Mouse (Mus musculus): ENCODE results near the gene Wrap53. TPM values are rescaled to one million over a fixed set of nuclear protein-coding genes. Genes with fewer than 3 reads are reported as not detected.

Wrap53 gene
- polyA plus RNA-seq, 1 experiment from 2014 or later: 27.1 TPM

GRCm38 (mm10) chr11:69526631-69527030, 53.4 kb downstream of the Wrap53 start:
- Histone ChIP-seq H3K4me2 (no peak overlapping the region), H3K36me3 (no peaks in the 10 kb centered on the region), H3K9ac (no peak overlapping the region), H3K4me3 (no peak overlapping the region), H3K27me3 (replicated peaks) (peaks cover 39% of the 10 kb centered on the region), H3K9me3 (replicated peaks) (no peaks in the 10 kb centered on the region), H3K4me1 (peaks cover 8% of the 10 kb centered on the region), H3K27ac (no peak overlapping the region)
- 55% methylated on average over 4 of the region's 4 CpGs for WGBS (ENCODE audit: insufficient replicate concordance)
- ATAC-seq: no peak

DNA sequence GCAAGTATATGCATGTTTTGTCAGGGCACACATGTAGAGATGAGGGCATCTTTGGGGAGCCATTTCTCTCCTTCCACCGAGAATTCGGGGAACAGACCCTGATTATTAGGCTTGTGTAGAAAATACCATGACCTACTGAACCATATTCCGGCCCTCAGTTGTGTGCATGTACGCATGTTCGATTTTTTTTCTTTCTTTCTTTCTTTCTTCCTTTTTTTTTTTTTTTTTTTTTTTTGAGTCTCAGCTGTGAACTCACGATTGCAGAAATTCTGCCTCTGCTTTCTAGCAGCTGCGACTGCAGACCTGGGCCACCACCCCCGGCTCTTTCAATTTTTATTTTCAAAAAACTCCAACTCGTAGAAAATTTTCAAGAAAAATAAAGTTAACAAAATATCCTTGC, 54.4 kb downstream of the Wrap53 start:
- Histone ChIP-seq H3K9me3 (replicated peaks) (no peaks in the 10 kb centered on the region), H3K4me1 (peaks cover 18% of the 10 kb centered on the region), H3K9ac (no peak overlapping the region), H3K27ac (no peak overlapping the region), H3K4me3 (no peak overlapping the region), H3K36me3 (no peaks in the 10 kb centered on the region), H3K4me2 (no peak overlapping the region), H3K27me3 (replicated peaks) (peaks cover 43% of the 10 kb centered on the region)
- ATAC-seq: no peak
- 75% methylated on average over 9 of the region's 9 CpGs for WGBS (ENCODE audit: insufficient replicate concordance)

- 76% methylated on average over 4 of the region's 4 CpGs for whole genome bisulfite sequencing (ENCODE audit: insufficient replicate concordance)
- H3K9me3 ChIP-seq (replicated peaks): no peaks in the 10 kb centered on the region
- H3K27me3 ChIP-seq (replicated peaks): peaks cover 31% of the 10 kb centered on the region
- H3K27ac ChIP-seq: no peak overlapping the region
- no peak overlapping the region for H3K4me3 ChIP-seq
- H3K9ac ChIP-seq: no peak overlapping the region
- ATAC-seq: no peak
- no peaks in the 10 kb centered on the region for H3K36me3 ChIP-seq
- no peak overlapping the region for H3K4me2 ChIP-seq
- peaks cover 24% of the 10 kb centered on the region for H3K4me1 ChIP-seq
Measured at GRCm38 (mm10) chr11:69523651-69524050, 56.4 kb downstream of the Wrap53 start.

- peak; percentile 65 for ATAC-seq
- Histone ChIP-seq H3K27ac (no peak overlapping the region), H3K4me1 (peaks cover 24% of the 10 kb centered on the region), H3K27me3 (replicated peaks) (peaks cover 28% of the 10 kb centered on the region), H3K9me3 (replicated peaks) (no peaks in the 10 kb centered on the region), H3K4me3 (no peak overlapping the region), H3K36me3 (no peaks in the 10 kb centered on the region), H3K9ac (no peak overlapping the region), H3K4me2 (peak overlapping the region; percentile 13; the same call in 1 of the 2 replicates)
- WGBS (ENCODE audit: insufficient replicate concordance): 36% methylated on average over 9 of the region's 9 CpGs
Measured at GRCm38 (mm10) chr11:69521526-69522149, 58.4 kb downstream of the Wrap53 start.

- no peak overlapping the region for H3K9ac ChIP-seq
- H3K4me1 ChIP-seq: peaks cover 24% of the 10 kb centered on the region
- no peak overlapping the region for H3K4me3 ChIP-seq
- peaks cover 37% of the 10 kb centered on the region for H3K27me3 ChIP-seq (replicated peaks)
- no peak for ATAC-seq
- no peak overlapping the region for H3K4me2 ChIP-seq
- H3K27ac ChIP-seq: no peak overlapping the region
- no peaks in the 10 kb centered on the region for H3K36me3 ChIP-seq
- WGBS (ENCODE audit: insufficient replicate concordance): 66% methylated on average over 4 of the region's 4 CpGs
- no peaks in the 10 kb centered on the region for H3K9me3 ChIP-seq (replicated peaks)
Measured at GRCm38 (mm10) chr11:69519976-69520375, 60.1 kb downstream of the Wrap53 start.

DNA sequence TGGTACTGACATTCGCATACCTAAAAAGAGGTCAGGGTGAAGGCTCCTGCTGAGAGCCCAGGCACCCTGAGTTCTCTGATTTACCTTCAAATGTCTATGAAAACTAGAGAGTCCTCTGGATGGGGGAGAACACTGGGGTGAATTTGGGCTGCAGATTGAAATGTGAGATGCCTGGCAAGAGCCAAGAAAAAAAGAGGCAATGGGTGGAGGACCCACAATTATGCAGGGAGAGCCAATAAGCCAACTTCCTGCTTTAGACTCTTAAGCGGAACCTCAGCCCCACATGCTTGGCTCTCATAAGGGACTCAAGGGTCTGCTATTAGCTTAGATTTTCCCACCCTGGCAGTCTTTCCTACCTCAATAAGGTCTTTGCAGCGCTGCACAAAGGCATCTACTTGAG, 63.4 kb downstream of the Wrap53 start:
- Histone ChIP-seq H3K27ac (no peak overlapping the region), H3K9ac (no peak overlapping the region), H3K4me3 (no peak overlapping the region), H3K9me3 (replicated peaks) (no peaks in the 10 kb centered on the region), H3K4me1 (peaks cover 37% of the 10 kb centered on the region), H3K4me2 (no peak overlapping the region), H3K36me3 (no peaks in the 10 kb centered on the region), H3K27me3 (replicated peaks) (peaks cover 43% of the 10 kb centered on the region)
- WGBS (ENCODE audit: insufficient replicate concordance): 55% methylated on average over 3 of the region's 3 CpGs
- no peak for ATAC-seq

GRCm38 (mm10) chr11:69516151-69516640, 63.9 kb downstream of the Wrap53 start:
- ATAC-seq: no peak
- Histone ChIP-seq H3K27me3 (replicated peaks) (peaks cover 43% of the 10 kb centered on the region), H3K9ac (no peak overlapping the region), H3K36me3 (no peaks in the 10 kb centered on the region), H3K4me1 (peaks cover 37% of the 10 kb centered on the region), H3K4me2 (no peak overlapping the region), H3K27ac (no peak overlapping the region), H3K9me3 (replicated peaks) (no peaks in the 10 kb centered on the region), H3K4me3 (no peak overlapping the region)
- WGBS (ENCODE audit: insufficient replicate concordance): 50% methylated on average over 15 of the region's 15 CpGs

DNA sequence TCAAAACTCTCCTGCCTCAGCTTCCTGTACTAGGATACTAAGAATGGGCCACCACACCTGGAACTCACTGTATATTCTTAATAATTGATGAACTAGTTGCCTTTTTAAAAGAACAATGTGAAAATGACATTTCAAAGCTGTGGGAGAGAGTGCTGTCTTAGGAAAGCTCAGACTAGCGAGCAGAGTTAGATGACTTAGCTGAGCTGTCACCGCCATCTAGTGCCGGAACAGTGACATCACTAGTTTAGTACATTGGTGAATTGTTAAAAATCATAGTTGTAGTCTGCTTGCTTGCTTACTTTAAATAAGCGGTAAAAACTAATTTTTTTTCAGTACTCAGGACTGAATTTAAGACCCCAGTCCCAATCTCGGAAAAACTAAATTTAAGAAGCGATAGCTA, 66.2 kb downstream of the Wrap53 start:
- H3K36me3 ChIP-seq: no peaks in the 10 kb centered on the region
- peaks cover 42% of the 10 kb centered on the region for H3K4me1 ChIP-seq
- ATAC-seq: no peak
- H3K9ac ChIP-seq: no peak overlapping the region
- no peak overlapping the region for H3K4me3 ChIP-seq
- no peak overlapping the region for H3K27ac ChIP-seq
- H3K27me3 ChIP-seq (replicated peaks): peaks cover 37% of the 10 kb centered on the region
- H3K9me3 ChIP-seq (replicated peaks): no peaks in the 10 kb centered on the region
- WGBS (ENCODE audit: insufficient replicate concordance): 5% methylated on average over 6 of the region's 6 CpGs
- no peak overlapping the region for H3K4me2 ChIP-seq

Other genes with a start within 250 kb of the Wrap53 start
- gene Rnf227, start 239.8 kb downstream of the Wrap53 start, polyA plus RNA-seq (2016; fragmentation: Nextera tagmentation; extraction: Ambion mirVana): 1.5 and 1.7 TPM in 2 replicates
- 4.7 and 6.4 TPM in 2 replicates for gene Chd3, start 210.8 kb downstream of the Wrap53 start, polyA plus RNA-seq (2016; fragmentation: Nextera tagmentation; extraction: Ambion mirVana)
- gene Naa38, start 184.8 kb downstream of the Wrap53 start, polyA plus RNA-seq (2016; fragmentation: Nextera tagmentation; extraction: Ambion mirVana): 111 and 119 TPM in 2 replicates
- gene Cyb5d1, start 184.6 kb downstream of the Wrap53 start, polyA plus RNA-seq (2016; fragmentation: Nextera tagmentation; extraction: Ambion mirVana): 15.1 and 15.7 TPM in 2 replicates
- gene Tmem88, start 182.0 kb downstream of the Wrap53 start, polyA plus RNA-seq (2016; fragmentation: Nextera tagmentation; extraction: Ambion mirVana): 14.4 and 15.4 TPM in 2 replicates
- gene Kdm6b, start 166.6 kb downstream of the Wrap53 start, polyA plus RNA-seq (2016; fragmentation: Nextera tagmentation; extraction: Ambion mirVana): 7.1 and 7.5 TPM in 2 replicates
- gene Dnah2, start 31.1 kb downstream of the Wrap53 start, polyA plus RNA-seq (2016; fragmentation: Nextera tagmentation; extraction: Ambion mirVana): 0.06 and 0.17 TPM in 2 replicates
- gene Efnb3, start 20.1 kb downstream of the Wrap53 start, polyA plus RNA-seq (2016; fragmentation: Nextera tagmentation; extraction: Ambion mirVana): 1.7 and 2.3 TPM in 2 replicates
- gene Trp53, start 104 bp upstream of the Wrap53 start, polyA plus RNA-seq (2016; fragmentation: Nextera tagmentation; extraction: Ambion mirVana): 110 TPM in 2 replicates
- gene Atp1b2, start 25.7 kb upstream of the Wrap53 start, polyA plus RNA-seq (2016; fragmentation: Nextera tagmentation; extraction: Ambion mirVana): 38.3 and 39.8 TPM in 2 replicates
- 33.0 and 34.9 TPM in 2 replicates for gene Shbg, start 37.6 kb upstream of the Wrap53 start, polyA plus RNA-seq (2016; fragmentation: Nextera tagmentation; extraction: Ambion mirVana)
- gene Sat2, start 41.8 kb upstream of the Wrap53 start, polyA plus RNA-seq (2016; fragmentation: Nextera tagmentation; extraction: Ambion mirVana): 11.5 and 12.4 TPM in 2 replicates
- 22.5 and 23.4 TPM in 2 replicates for gene Fxr2, start 52.7 kb upstream of the Wrap53 start, polyA plus RNA-seq (2016; fragmentation: Nextera tagmentation; extraction: Ambion mirVana)
- not detected in 2 replicates for gene Sox15, start 75.1 kb upstream of the Wrap53 start, polyA plus RNA-seq (2016; fragmentation: Nextera tagmentation; extraction: Ambion mirVana)
- gene Mpdu1, start 82.4 kb upstream of the Wrap53 start, polyA plus RNA-seq (2016; fragmentation: Nextera tagmentation; extraction: Ambion mirVana): 38.2 and 39.4 TPM in 2 replicates
- 14.5 and 15.0 TPM in 2 replicates for gene Cd68, start 85.9 kb upstream of the Wrap53 start, polyA plus RNA-seq (2016; fragmentation: Nextera tagmentation; extraction: Ambion mirVana)
- 393 and 408 TPM in 2 replicates for gene Eif4a1, start 92.2 kb upstream of the Wrap53 start, polyA plus RNA-seq (2016; fragmentation: Nextera tagmentation; extraction: Ambion mirVana)
- gene Senp3, start 101.8 kb upstream of the Wrap53 start, polyA plus RNA-seq (2016; fragmentation: Nextera tagmentation; extraction: Ambion mirVana): 53.8 and 56.2 TPM in 2 replicates
- 0.14 and 0.23 TPM in 2 replicates for gene Tnfsf13, start 105.5 kb upstream of the Wrap53 start, polyA plus RNA-seq (2016; fragmentation: Nextera tagmentation; extraction: Ambion mirVana)
- 3.3 and 3.6 TPM in 2 replicates for gene Tnfsf12, start 115.6 kb upstream of the Wrap53 start, polyA plus RNA-seq (2016; fragmentation: Nextera tagmentation; extraction: Ambion mirVana)
- gene Tnfsfm13, start 115.8 kb upstream of the Wrap53 start, polyA plus RNA-seq (2016; fragmentation: Nextera tagmentation; extraction: Ambion mirVana): 0.72 and 0.98 TPM in 2 replicates
- 17.4 and 20.2 TPM in 2 replicates for gene Polr2a, start 178.4 kb upstream of the Wrap53 start, polyA plus RNA-seq (2016; fragmentation: Nextera tagmentation; extraction: Ambion mirVana)
- gene Slc35g3, start 181.7 kb upstream of the Wrap53 start, polyA plus RNA-seq (2016; fragmentation: Nextera tagmentation; extraction: Ambion mirVana): not detected in 2 replicates
- gene Zbtb4, start 185.7 kb upstream of the Wrap53 start, polyA plus RNA-seq (2016; fragmentation: Nextera tagmentation; extraction: Ambion mirVana): 0.43 and 0.70 TPM in 2 replicates
- 0.63 and 0.64 TPM in 2 replicates for gene Chrnb1, start 215.7 kb upstream of the Wrap53 start, polyA plus RNA-seq (2016; fragmentation: Nextera tagmentation; extraction: Ambion mirVana)
- gene Fgf11, start 221.6 kb upstream of the Wrap53 start, polyA plus RNA-seq (2016; fragmentation: Nextera tagmentation; extraction: Ambion mirVana): 0.45 and 0.48 TPM in 2 replicates
- gene Tmem102, start 225.4 kb upstream of the Wrap53 start, polyA plus RNA-seq (2016; fragmentation: Nextera tagmentation; extraction: Ambion mirVana): 0.59 and 0.72 TPM in 2 replicates
- gene Gm39566, start 235.0 kb upstream of the Wrap53 start, polyA plus RNA-seq (2016; fragmentation: Nextera tagmentation; extraction: Ambion mirVana): not detected in 2 replicates
- gene Spem2, start 238.2 kb upstream of the Wrap53 start, polyA plus RNA-seq (2016; fragmentation: Nextera tagmentation; extraction: Ambion mirVana): not detected in 2 replicates
- not detected in 2 replicates for gene Spem1, start 241.9 kb upstream of the Wrap53 start, polyA plus RNA-seq (2016; fragmentation: Nextera tagmentation; extraction: Ambion mirVana)